Mouse (Mus musculus) heart, embryonic 11.5 days (tissue): ENCODE results near the gene Nptxr. TPM values are rescaled to one million over a fixed set of nuclear protein-coding genes. Genes with fewer than 3 reads are reported as not detected.

Source experiments
- ATAC-seq: fragments of 200-750 bp; cut with Nextera tagmentation; replicated peaks from 2 replicates; pipeline ENCODE4 v1.8.0; 2017; ENCODE audit warnings: moderate library complexity; ENCODE audit not compliant: insufficient number of reproducible peaks, low FRiP score, low TSS enrichment
- H3K27ac ChIP-seq: fragments of 300-500 bp; sonication (generic); 2 replicates; pipeline ENCODE4 v1.5.1; 2014; ENCODE audit warnings: mild to moderate bottlenecking, low read depth, low read length
- H3K27me3 ChIP-seq: fragments of 300-500 bp; sonication (generic); 2 replicates; pipeline ENCODE4 v1.6.1; 2014; ENCODE audit warnings: mild to moderate bottlenecking, low read length, mixed read lengths; ENCODE audit not compliant: control insufficient read depth, insufficient read depth
- H3K36me3 ChIP-seq: fragments of 300-500 bp; sonication (generic); 2 replicates; pipeline ENCODE4 v1.6.1; 2014; ENCODE audit warnings: mild to moderate bottlenecking, low read length, moderate library complexity, mixed read lengths; ENCODE audit not compliant: control insufficient read depth, insufficient read depth
- H3K4me1 ChIP-seq: fragments of 300-500 bp; sonication (generic); 2 replicates; pipeline ENCODE4 v1.6.1; 2014; ENCODE audit warnings: low read length; ENCODE audit not compliant: control insufficient read depth, insufficient read depth
- H3K4me2 ChIP-seq: fragments of 300-500 bp; sonication (generic); 2 replicates; pipeline ENCODE4 v1.6.1; 2014; ENCODE audit warnings: mild to moderate bottlenecking, moderate library complexity
- H3K4me3 ChIP-seq: fragments of 300-500 bp; sonication (generic); 2 replicates; pipeline ENCODE4 v1.5.1; 2014; ENCODE audit warnings: low read depth, low read length
- H3K9ac ChIP-seq: fragments of 300-500 bp; sonication (generic); 2 replicates; pipeline ENCODE4 v1.6.1; 2014; ENCODE audit warnings: mild to moderate bottlenecking, low read depth, low read length, moderate library complexity
- H3K9me3 ChIP-seq: fragments of 300-500 bp; sonication (generic); replicated peaks from 2 replicates; pipeline ENCODE4 v1.6.1; 2016; ENCODE audit warnings: low read length; ENCODE audit not compliant: control insufficient read depth
- WGBS: fragments of 180-500 bp; shearing (Covaris S2); extraction: QIAGEN DNeasy Blood & Tissue Kit; methylation state at CpG from one replicate; pipeline ENCODE4 v1.1.7; 2014; ENCODE audit not compliant: insufficient replicate concordance; 5-methylcytosine and 5-hydroxymethylcytosine counted together
- polyA plus RNA-seq: library from polyadenylated mRNA; unstranded; fragments of >200 nt; fragmentation: Nextera tagmentation; extraction: Ambion mirVana; gene quantifications from 2 replicates; pipeline ENCODE4 v1.2.1, GENCODE M21; 2014

Nptxr gene
- polyA plus RNA-seq, 1 experiment from 2014 or later = 0.83 TPM

GRCm38 (mm10) chr15:79810997-79811396 is 6.4 kb upstream of the Nptxr start:
- no peak overlapping the region for H3K9ac ChIP-seq
- H3K4me2 ChIP-seq = no peak overlapping the region
- no peaks in the 10 kb centered on the region for H3K9me3 ChIP-seq
- H3K4me3 ChIP-seq = no peak overlapping the region
- 65% methylated on average over 4 of the region's 4 CpGs for WGBS
- peaks cover 34% of the 10 kb centered on the region for H3K27me3 ChIP-seq
- no peak overlapping the region for H3K27ac ChIP-seq
- ATAC-seq = no peak
- no peaks in the 10 kb centered on the region for H3K4me1 ChIP-seq
- no peaks in the 10 kb centered on the region for H3K36me3 ChIP-seq

- no peaks in the 10 kb centered on the region for H3K36me3 ChIP-seq
- H3K9ac ChIP-seq = no peak overlapping the region
- H3K4me1 ChIP-seq = no peaks in the 10 kb centered on the region
- H3K4me2 ChIP-seq = no peak overlapping the region
- H3K27ac ChIP-seq = no peak overlapping the region
- no peaks in the 10 kb centered on the region for H3K9me3 ChIP-seq
- ATAC-seq = no peak
- peaks cover 40% of the 10 kb centered on the region for H3K27me3 ChIP-seq
- WGBS = 54% methylated on average over 3 of the region's 3 CpGs
- H3K4me3 ChIP-seq = no peak overlapping the region
Measured at GRCm38 (mm10) chr15:79810061-79810460, 5.5 kb upstream of the Nptxr start.

GRCm38 (mm10) chr15:79808658-79809057 is 4.1 kb upstream of the Nptxr start:
- no peak for ATAC-seq
- peaks cover 4% of the 10 kb centered on the region; the same call in 1 of the 2 replicates for H3K4me1 ChIP-seq
- H3K9me3 ChIP-seq = no peaks in the 10 kb centered on the region
- no peaks in the 10 kb centered on the region for H3K36me3 ChIP-seq
- no peak overlapping the region for H3K4me2 ChIP-seq
- no peak overlapping the region for H3K9ac ChIP-seq
- no peak overlapping the region for H3K27ac ChIP-seq
- WGBS = 45% methylated on average over 5 of the region's 5 CpGs
- peaks cover 54% of the 10 kb centered on the region for H3K27me3 ChIP-seq
- no peak overlapping the region for H3K4me3 ChIP-seq

GRCm38 (mm10) chr15:79808114-79808513 is 3.5 kb upstream of the Nptxr start:
- no peak for ATAC-seq
- peaks cover 8% of the 10 kb centered on the region; the same call in 1 of the 2 replicates for H3K4me1 ChIP-seq
- 31% methylated on average over 5 of the region's 5 CpGs for WGBS
- no peaks in the 10 kb centered on the region for H3K36me3 ChIP-seq
- H3K4me2 ChIP-seq = no peak overlapping the region
- H3K27me3 ChIP-seq = peaks cover 60% of the 10 kb centered on the region
- no peak overlapping the region for H3K27ac ChIP-seq
- H3K9ac ChIP-seq = no peak overlapping the region
- H3K4me3 ChIP-seq = no peak overlapping the region
- no peaks in the 10 kb centered on the region for H3K9me3 ChIP-seq

GRCm38 (mm10) chr15:79807050-79807449 is 2.5 kb upstream of the Nptxr start:
- Histone ChIP-seq H3K27ac (no peak overlapping the region), H3K9ac (no peak overlapping the region), H3K4me1 (peaks cover 8% of the 10 kb centered on the region; the same call in 1 of the 2 replicates), H3K4me3 (no peak overlapping the region), H3K27me3 (peaks cover 67% of the 10 kb centered on the region), H3K9me3 (no peaks in the 10 kb centered on the region), H3K4me2 (no peak overlapping the region), H3K36me3 (no peaks in the 10 kb centered on the region)
- 46% methylated on average over 1 of the region's 1 CpGs for WGBS
- no peak for ATAC-seq

GRCm38 (mm10) chr15:79805246-79805645 is 680 bp upstream of the Nptxr start:
- no peaks in the 10 kb centered on the region for H3K36me3 ChIP-seq
- no peak overlapping the region for H3K27ac ChIP-seq
- ATAC-seq = no peak
- no peak overlapping the region for H3K9ac ChIP-seq
- H3K27me3 ChIP-seq = peaks cover 79% of the 10 kb centered on the region
- H3K4me2 ChIP-seq = peak overlapping the region; percentile 90
- no peak overlapping the region; the same call in 1 of the 2 replicates for H3K4me3 ChIP-seq
- H3K4me1 ChIP-seq = peaks cover 8% of the 10 kb centered on the region; the same call in 1 of the 2 replicates
- H3K9me3 ChIP-seq = no peaks in the 10 kb centered on the region
- WGBS = 24% methylated on average over 8 of the region's 8 CpGs

GRCm38 (mm10) chr15:79803533-79804351 is 824 bp downstream of the Nptxr start:
- Histone ChIP-seq H3K4me3 (peak overlapping the region; percentile 59), H3K9ac (peak overlapping the region; percentile 54), H3K9me3 (no peaks in the 10 kb centered on the region), H3K27me3 (peaks cover 80% of the 10 kb centered on the region), H3K27ac (no peak overlapping the region), H3K36me3 (no peaks in the 10 kb centered on the region), H3K4me2 (peak overlapping the region; percentile 90), H3K4me1 (peaks cover 8% of the 10 kb centered on the region; the same call in 1 of the 2 replicates)
- 6% methylated on average over 68 of the region's 81 CpGs for WGBS
- ATAC-seq = peak; percentile 32; the same call in 1 of the 2 replicates

- H3K9me3 ChIP-seq = no peaks in the 10 kb centered on the region
- ATAC-seq = no peak
- H3K4me2 ChIP-seq = no peak overlapping the region
- no peak overlapping the region for H3K9ac ChIP-seq
- WGBS = 58% methylated on average over 4 of the region's 4 CpGs
- H3K4me3 ChIP-seq = no peak overlapping the region
- peaks cover 8% of the 10 kb centered on the region; the same call in 1 of the 2 replicates for H3K4me1 ChIP-seq
- no peak overlapping the region for H3K27ac ChIP-seq
- H3K36me3 ChIP-seq = no peaks in the 10 kb centered on the region
- peaks cover 74% of the 10 kb centered on the region for H3K27me3 ChIP-seq
Measured at GRCm38 (mm10) chr15:79802304-79802703, 2.3 kb downstream of the Nptxr start.
